Mouse (Mus musculus): ENCODE data around the gene Cdsn.
A peak's percentile ranks its signal among the peaks of the same experiment; 100 is the strongest.
"Not testable (repeated sequence)": the region's sequence is repeated elsewhere in the genome, so short reads cannot be mapped to it uniquely, and the experiment has no call there.

Cdsn gene

GRCm38 (mm10) chr17:35551881-35552414, at the start of gene Cdsn:
Gene Cdsn (plus strand): TSS chr17:35552128.
- DNase-seq: no peak

- no peak for DNase-seq
Observed at GRCm38 (mm10) chr17:35502226-35502625, 49.7 kb upstream of the Cdsn start.

DNA sequence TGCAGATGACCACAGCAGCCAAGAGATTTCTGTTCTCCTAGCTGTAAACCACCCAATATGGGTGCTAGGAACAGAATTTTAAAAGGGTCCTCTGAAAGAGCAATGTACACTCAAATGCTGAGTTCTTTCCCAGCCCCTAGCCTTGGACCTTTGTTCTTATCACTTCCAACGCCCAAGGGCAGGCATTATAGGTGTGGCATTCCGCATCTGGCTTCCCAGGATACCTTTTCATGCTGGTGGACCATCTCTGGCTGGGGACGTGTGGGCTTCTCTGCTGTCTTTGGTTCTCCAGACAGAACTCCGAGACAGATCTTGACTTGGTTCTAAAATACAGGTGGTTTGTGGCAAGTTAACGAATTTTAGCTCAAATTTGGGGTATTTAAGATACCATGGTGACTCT, 49.2 kb upstream of the Cdsn start:
- DNase-seq: no peak

GRCm38 (mm10) chr17:35503849-35504248, 48.1 kb upstream of the Cdsn start:
- no peak for DNase-seq

- no peak for DNase-seq
Observed at GRCm38 (mm10) chr17:35504628-35505481, 47.1 kb upstream of the Cdsn start.

- DNase-seq: no peak
Observed at GRCm38 (mm10) chr17:35505776-35506175, 46.2 kb upstream of the Cdsn start, which contains the start of gene Pou5f1. Gene Pou5f1 (plus strand): TSS chr17:35506018.

GRCm38 (mm10) chr17:35506881-35507280, 45.0 kb upstream of the Cdsn start:
- no peak for DNase-seq

DNA sequence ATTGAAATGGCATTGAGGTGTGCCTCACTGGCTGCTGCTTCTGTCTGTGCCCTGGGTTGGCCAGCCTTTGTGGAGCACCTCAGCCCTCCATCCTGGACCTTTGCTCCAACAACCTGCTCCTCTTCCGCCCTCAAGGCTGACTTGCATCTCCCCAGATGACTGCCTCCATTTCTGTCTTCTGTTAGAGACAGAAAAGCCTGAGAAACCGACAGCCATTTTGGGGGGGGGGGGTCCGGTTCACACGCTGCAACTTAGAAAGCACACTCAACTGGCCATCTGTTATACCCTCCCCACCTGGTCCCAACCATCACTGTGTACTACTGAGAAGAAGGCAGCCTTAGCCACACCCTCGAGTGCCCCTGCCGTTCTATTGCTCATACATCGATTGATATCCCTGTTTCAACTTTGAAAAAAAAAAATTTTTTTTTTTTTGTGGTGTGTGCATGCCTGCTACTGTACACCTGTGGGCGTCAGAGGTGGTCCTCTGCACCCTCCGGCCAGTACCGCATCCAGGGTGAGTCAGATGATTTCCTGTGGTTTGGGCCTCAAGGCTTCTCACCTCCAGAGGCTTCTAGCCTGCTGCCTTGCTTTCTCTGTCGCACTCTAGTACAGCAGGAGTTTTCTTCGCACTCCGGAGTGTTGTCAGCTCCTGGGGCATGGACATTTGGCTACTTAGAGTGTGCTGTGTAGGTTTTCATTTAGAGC, 44.2 kb upstream of the Cdsn start:
- DNase-seq: no peak

DNA sequence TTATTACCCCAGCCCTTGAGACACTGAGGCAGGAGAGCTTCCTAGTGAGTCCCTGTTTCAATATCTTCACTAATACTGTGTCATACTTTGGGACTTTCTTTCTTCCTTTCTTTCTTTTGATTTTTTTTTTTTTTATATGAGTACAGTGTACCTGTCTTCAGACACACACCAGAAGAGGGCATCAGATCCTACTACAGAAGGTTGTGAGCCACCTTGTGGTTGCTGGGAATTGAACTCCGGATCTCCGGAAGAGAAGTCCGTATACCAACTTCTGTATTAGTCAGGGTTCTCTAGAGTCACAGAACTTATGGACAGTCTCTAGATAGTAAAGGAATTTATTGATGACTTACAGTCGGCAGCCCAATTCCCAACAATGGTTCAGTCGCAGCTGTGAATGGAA, 43.6 kb upstream of the Cdsn start:
- DNase-seq: not testable (repeated sequence)

GRCm38 (mm10) chr17:35509284-35509683, 42.6 kb upstream of the Cdsn start:
- DNase-seq: no peak

DNA sequence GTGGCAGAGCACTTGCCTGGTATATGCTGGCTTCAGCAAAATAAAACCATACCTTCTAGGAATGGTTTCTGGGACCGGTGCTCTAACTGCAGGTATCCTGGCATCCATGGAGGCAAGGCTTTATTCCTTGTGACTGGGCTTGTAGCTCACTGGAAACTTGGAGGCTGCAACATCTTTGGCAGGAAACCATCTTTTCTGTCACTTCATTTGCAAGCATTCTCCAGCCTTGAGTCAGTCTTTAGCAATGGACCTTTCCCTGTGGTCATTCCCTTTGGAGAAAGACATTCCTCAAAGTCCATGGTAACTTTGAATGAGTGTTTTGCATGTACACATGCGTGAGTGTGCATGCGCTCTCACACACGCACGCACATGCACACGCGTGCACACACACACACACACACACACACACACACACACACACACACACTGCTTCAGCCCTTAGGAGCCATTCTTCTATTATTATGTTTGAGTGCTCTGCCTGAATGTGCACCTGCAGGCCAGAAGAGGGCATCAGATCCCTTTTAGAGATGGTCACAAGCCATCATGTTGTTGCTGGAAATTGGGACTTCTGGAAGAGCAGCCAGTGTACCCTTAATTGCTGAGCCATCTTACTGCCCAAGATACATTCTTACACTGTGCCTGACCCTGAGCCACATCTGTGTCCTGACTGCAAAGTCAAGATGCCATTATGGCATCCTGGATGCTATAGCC, 38.9 kb upstream of the Cdsn start:
- DNase-seq: no peak

DNA sequence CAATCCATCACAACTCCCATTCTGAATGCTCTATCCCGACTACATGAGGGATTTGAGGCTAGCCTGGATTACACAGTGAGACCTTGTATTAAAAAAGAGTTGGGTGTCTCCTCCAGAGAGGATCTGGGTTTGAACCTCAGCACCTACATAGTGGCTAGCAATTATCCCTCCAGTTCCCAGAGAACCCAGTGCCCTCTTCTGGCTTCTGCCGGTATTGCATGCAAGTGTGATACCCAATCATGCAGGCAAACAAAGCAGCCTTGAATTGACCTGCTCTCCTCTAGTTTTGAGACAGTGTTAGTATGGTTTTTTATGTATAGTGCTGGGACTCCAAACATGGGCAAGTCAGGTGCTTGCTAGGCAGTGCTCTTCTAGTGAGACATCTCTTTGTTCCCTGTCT, 38.0 kb upstream of the Cdsn start:
- DNase-seq: peak; percentile 40

GRCm38 (mm10) chr17:35514756-35515155, 37.2 kb upstream of the Cdsn start:
- DNase-seq: no peak

DNA sequence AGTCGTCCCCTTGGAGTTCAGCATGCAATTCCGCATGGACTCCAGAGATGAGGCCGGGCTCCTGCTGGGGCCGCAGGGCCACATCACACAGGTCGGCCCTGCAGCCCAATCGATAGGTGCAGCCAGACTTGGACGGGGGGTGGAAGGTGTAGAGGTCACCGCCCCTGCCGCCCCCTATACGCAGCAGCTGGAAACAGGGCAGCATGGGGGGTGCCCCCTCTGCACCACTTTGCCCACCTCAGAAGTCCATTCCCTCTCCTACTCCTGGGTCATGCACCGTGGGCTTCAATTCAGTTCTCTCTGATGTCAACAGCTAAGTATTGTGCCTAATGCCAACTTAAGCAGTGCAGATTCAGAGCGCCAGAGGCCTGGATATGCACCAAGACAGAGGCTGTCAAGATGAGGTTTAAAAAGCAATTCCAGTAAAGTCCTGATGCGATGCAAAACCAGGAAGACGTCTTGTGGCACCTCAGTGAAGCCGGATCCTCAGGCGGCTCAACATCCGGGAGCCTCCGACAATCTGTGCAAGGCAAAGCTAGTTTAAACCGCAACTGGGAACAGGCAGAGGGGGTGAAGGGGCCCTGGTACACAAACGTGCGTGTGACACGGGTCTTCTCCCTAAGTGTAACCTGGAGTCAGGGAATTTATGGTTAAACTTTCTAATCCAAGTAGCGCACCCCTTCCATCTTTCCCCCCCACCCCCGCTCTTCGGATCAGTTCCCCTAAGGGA, 35.9 kb upstream of the Cdsn start:
- DNase-seq: no peak

DNA sequence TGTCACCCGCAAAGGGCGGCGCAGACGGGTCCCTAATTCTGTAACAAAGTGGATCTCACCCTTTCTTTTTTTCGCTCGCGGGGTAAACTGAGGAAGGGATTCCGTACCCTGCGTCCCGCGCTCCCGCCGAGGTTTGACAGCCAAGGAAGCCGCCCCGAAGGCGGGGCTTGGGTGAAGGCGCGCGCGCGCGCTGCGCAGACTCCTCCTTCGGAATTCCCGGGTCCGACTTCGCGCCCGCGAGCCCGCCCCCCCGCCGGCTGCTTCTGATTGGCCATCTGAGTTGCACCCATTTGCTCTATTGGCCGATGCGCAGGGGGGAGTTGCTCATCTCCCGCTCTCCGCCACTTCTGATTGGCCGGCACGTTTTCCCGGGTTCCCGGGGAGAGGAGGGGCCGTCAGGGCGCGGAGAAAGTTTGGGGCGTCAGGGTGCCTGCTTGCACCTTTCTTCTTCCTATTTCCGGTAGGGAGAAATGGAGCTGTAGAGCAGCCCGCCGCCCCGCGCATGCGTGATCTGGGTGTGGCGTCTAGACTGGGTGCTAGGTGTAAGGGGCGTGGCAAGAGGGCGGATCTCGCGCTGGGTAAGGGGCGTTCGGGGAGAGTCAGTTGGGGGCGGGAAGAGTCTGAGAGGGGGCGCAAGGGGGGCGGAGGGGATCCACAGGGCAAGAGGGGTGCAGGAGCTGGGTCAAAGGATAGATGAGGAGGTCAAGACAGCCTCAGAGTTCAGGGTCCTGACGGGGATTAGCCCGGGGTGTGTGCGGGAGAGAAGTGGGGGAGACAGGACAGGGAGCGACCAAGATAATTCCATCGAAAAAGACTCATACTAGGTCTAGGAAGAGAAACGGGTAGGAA, 35.1 kb upstream of the Cdsn start, which contains the start of the genes Tcf19 and Cchcr1:
Gene Tcf19, minus strand, starts transcription at position 173 of the 849 bp plus-strand sequence.
Gene Cchcr1, plus strand, starts transcription at position 449 of the 849 bp plus-strand sequence.
- peak; percentile 94 for DNase-seq

- DNase-seq: no peak
Observed at GRCm38 (mm10) chr17:35517526-35517925, 34.4 kb upstream of the Cdsn start.

- DNase-seq: no peak
Observed at GRCm38 (mm10) chr17:35524354-35524753, 27.6 kb upstream of the Cdsn start.

DNA sequence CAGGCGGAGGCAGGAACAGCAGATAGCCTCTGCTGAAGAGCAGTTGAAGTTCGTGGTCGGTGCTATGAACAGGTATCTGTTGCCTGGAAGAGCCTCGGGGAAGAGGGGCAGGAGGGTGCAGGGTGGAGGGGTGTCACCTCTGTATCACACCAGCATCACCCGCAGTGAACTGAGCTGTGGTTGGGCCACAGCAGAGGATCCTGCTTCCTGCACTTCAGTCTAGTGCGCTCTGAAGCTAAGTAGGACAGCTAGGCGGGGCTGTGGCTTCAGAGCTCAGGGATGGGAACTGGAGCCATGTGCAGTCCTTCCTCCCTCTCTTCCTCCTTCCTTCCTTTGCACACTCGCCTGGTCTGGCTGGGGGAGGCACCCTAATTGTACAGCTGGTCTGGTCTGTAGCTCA, 25.3 kb upstream of the Cdsn start:
- DNase-seq: no peak

- DNase-seq: no peak
Observed at GRCm38 (mm10) chr17:35532360-35532759, 19.6 kb upstream of the Cdsn start.

DNA sequence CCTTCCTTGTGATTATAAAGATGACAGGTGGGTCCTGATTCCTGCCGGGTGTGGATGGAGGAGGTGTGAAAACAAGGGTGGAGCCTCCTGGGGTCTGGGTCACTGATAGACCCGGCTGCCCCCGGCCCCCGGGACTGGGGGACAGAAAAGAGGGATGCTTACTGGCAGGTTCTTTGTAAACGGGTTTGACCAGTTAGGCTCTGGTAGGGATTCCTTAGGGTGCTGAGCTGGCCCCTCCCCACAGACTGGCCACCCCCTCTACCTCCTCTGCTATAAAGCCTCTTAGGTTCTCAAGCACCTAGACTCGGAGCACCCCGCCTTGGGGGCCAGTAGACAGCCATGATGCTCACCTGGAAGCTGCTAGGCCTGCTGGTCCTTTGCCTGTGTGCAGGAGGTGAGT, 19.0 kb upstream of the Cdsn start, which contains the start of gene Psors1c2:
Gene Psors1c2, plus strand, starts transcription at position 301 of the 400 bp plus-strand sequence.
- DNase-seq: no peak

DNA sequence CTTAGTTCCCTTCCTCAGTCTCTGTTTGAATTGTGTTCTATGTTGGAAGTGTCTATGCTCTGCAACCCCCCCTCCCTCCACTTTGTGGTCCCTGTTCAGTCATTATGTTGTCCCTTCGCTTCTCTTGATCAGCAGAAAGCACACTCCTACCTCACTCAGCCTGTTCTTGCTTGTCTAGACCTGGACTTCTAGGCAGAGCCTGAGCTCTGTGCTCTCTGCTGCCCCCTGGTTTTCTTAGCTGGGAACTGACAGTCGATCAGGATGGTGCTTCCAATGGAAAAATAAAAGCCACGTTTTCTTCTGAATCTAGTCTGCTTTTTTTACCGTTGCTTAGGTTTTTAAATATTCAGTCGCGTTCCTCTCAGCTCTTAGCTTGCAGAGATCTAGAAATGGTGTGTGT, 17.6 kb upstream of the Cdsn start:
- peak; percentile 68 for DNase-seq

Measured in right cerebral cortex, postnatal 25 days (tissue).